In the genomic region with DNA sequence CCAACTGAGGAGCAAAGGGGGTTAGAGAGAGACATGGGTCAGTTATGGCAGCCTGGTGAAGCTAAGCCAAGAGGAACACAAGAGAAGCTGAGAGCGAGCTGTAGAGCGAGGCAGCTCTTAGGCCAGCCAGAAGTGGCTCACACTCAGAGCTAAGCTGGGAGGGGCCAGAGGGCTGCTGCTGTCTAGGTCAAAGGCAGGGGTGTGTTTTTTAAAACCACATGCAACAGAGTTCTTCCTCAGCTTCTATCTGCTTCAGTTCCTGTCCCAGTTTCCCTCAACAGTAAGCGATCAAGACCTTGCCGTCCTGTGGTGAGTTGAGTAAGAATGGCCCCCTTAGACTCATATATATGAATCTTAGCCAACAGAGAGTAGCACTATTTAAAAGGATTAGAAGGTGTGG, we compare ENCODE assay signal across 21 mouse cellular contexts. TPM values are rescaled to one million over a fixed set of nuclear protein-coding genes. Genes with fewer than 3 reads are reported as not detected.
A peak's percentile ranks its signal among the peaks of the same experiment; 100 is the strongest.
DNase-seq lines count a peak whose midpoint lies in the region; ATAC-seq and TF ChIP-seq lines count a peak whose summit lies in the region.
"Had no signal": no experiment of that assay in that cellular context is flagged by ENCODE, and none has a peak within 500 bp of the region (broad histone marks: within the 10 kb centered on the region; RNA-seq: fewer than 3 reads in every experiment).

No protein-coding gene starts in this region.

- no peak for TF ChIP-seq CTCF in hindbrain, postnatal 0 days (IDR thresholded peaks at IDR 0.05; ENCODE audit: low read depth)
- no peak for TF ChIP-seq CTCF in kidney, adult 2 months (conservative IDR thresholded peaks at IDR 0.05; ENCODE audit: insufficient read depth, insufficient read length, low read depth, low read length)

- WGBS in hindbrain, postnatal 0 days = 97% methylated on average over 4 of the region's 4 CpGs
- 94% methylated on average over 4 of the region's 4 CpGs for WGBS in kidney, adult 2 months

- DNase-seq in CD4-positive helper T cell, adult 2 months (ENCODE audit: low read depth, low spot score) = peak; percentile 49
- DNase-seq in ES-E14 (ENCODE audit: low read depth, low spot score) = no peak
- DNase-seq in thymus, postnatal 14 days = peak; percentile 81
- DNase-seq in cerebellum, adult 8-10 months = no peak
- DNase-seq in hindbrain, postnatal 0 days (ENCODE audit: low spot score) = no peak
- DNase-seq in kidney, adult 2 months = no peak
- DNase-seq: cerebellum, postnatal 36 days; lung, adult 18-20 months; midbrain, embryonic 14.5 days; right cerebral cortex, adult 18-20 months had no signal

- H3K4me1 ChIP-seq in ES-E14 (ENCODE audit: control insufficient read depth in 2 of 2, insufficient read depth in 2 of 2, low read length in 2 of 2, poor library complexity in 1 of 2) = peaks cover 0 to 15% of the 10 kb centered on the region in 2 experiments; a peak in 2 of 4 replicates
- no peaks in the 10 kb centered on the region for H3K4me1 ChIP-seq in hindbrain, postnatal 0 days (ENCODE audit: insufficient read depth, low read length)
- H3K4me1 ChIP-seq in kidney, adult 2 months (ENCODE audit: control insufficient read depth, insufficient read depth, low read length) = no peaks in the 10 kb centered on the region
- H3K4me1 ChIP-seq: embryonic facial prominence, embryonic 12.5 days; forebrain, embryonic 15.5 days; heart, embryonic 13.5 days; kidney, embryonic 15.5 days; stomach, embryonic 15.5 days had no signal

- no peak overlapping the region for H3K4me2 ChIP-seq in hindbrain, postnatal 0 days (ENCODE audit: low read depth, low read length)
- H3K4me2 ChIP-seq: embryonic facial prominence, embryonic 12.5 days; forebrain, embryonic 15.5 days; heart, embryonic 13.5 days; kidney, embryonic 15.5 days; stomach, embryonic 15.5 days had no signal

- in situ Hi-C loops in ES-E14 (cut with MboI; ENCODE audit: low sequenced_read_pairs in 2 of 2, unreplicated experiment in 2 of 2) = no loop called here

- H3K9me3 ChIP-seq in ES-E14 (ENCODE audit: control insufficient read depth, insufficient read depth, low read depth, low read length) = no peaks in the 10 kb centered on the region
- H3K9me3 ChIP-seq in hindbrain, postnatal 0 days (ENCODE audit: low read length) = no peaks in the 10 kb centered on the region
- H3K9me3 ChIP-seq: embryonic facial prominence, embryonic 12.5 days; forebrain, embryonic 15.5 days; heart, embryonic 13.5 days; kidney, embryonic 15.5 days; stomach, embryonic 15.5 days had no signal

- no peak overlapping the region for H3K27ac ChIP-seq in ES-E14 (ENCODE audit: insufficient read depth, low read depth, low read length, poor library complexity, severe bottlenecking)
- H3K27ac ChIP-seq in hindbrain, postnatal 0 days = no peak overlapping the region
- no peak overlapping the region for H3K27ac ChIP-seq in kidney, adult 2 months (ENCODE audit: insufficient read depth, low read depth, low read length)
- H3K27ac ChIP-seq: embryonic facial prominence, embryonic 12.5 days; forebrain, embryonic 15.5 days; heart, embryonic 13.5 days; kidney, embryonic 15.5 days; stomach, embryonic 15.5 days had no signal

- H3K36me3 ChIP-seq in ES-E14 (ENCODE audit: control insufficient read depth, insufficient read depth, low read length, poor library complexity, severe bottlenecking) = peaks cover 41% of the 10 kb centered on the region
- peaks cover 61% of the 10 kb centered on the region for H3K36me3 ChIP-seq in hindbrain, postnatal 0 days (ENCODE audit: insufficient read depth, low read length)
- peaks cover 6% of the 10 kb centered on the region; the same call in 1 of the 2 replicates for H3K36me3 ChIP-seq in kidney, adult 2 months (ENCODE audit: control insufficient read depth, insufficient read depth, low read length)

- peak overlapping the region; percentile 25 to 60 for H3K4me3 ChIP-seq in ES-E14 (ENCODE audit: insufficient read depth in 1 of 2, low read depth in 1 of 2, low read length in 2 of 2, poor library complexity in 1 of 2, severe bottlenecking in 1 of 2)
- no peak overlapping the region for H3K4me3 ChIP-seq in hindbrain, postnatal 0 days (ENCODE audit: low read length)
- no peak overlapping the region for H3K4me3 ChIP-seq in kidney, adult 2 months (ENCODE audit: insufficient read depth, low read depth, low read length)
- H3K4me3 ChIP-seq: embryonic facial prominence, embryonic 12.5 days; forebrain, embryonic 15.5 days; heart, embryonic 13.5 days; kidney, embryonic 15.5 days; stomach, embryonic 15.5 days had no signal

- no peak for TF ChIP-seq POLR2A in kidney, adult 2 months (IDR thresholded peaks at IDR 0.05; ENCODE audit: low read depth, low read length)

- H3K27me3 ChIP-seq in hindbrain, postnatal 0 days (ENCODE audit: insufficient read depth, low read length) = no peaks in the 10 kb centered on the region
- H3K27me3 ChIP-seq in kidney, adult 2 months (replicated peaks; ENCODE audit: control insufficient read depth, insufficient read depth, low read length) = no peaks in the 10 kb centered on the region
- H3K27me3 ChIP-seq: CH12.LX; embryonic facial prominence, embryonic 12.5 days; forebrain, embryonic 15.5 days; heart, embryonic 13.5 days; kidney, embryonic 15.5 days; stomach, embryonic 15.5 days had no signal

- peak; percentile 38 for ATAC-seq in inflammation-experienced regulatory T-cells, adult 6 months
- ATAC-seq in hindbrain, postnatal 0 days = no peak
- ATAC-seq: forebrain, embryonic 15.5 days had no signal

- peak overlapping the region; percentile 6; the same call in 1 of the 2 replicates for H3K9ac ChIP-seq in ES-E14 (ENCODE audit: insufficient read depth, low read depth, low read length, poor library complexity, severe bottlenecking)
- no peak overlapping the region for H3K9ac ChIP-seq in hindbrain, postnatal 0 days (replicated peaks; ENCODE audit: low read length)
- H3K9ac ChIP-seq: embryonic facial prominence, embryonic 12.5 days; forebrain, embryonic 15.5 days; heart, embryonic 13.5 days; kidney, embryonic 15.5 days; stomach, embryonic 15.5 days had no signal

TF ChIP-seq in ES-E14, 5 proteins besides CTCF, POLR2A, EP300 and RAD21:
- TF ChIP-seq MAFK (IDR thresholded peaks at IDR 0.05; ENCODE audit: insufficient read depth, low read depth, low read length) = no peak
- TF ChIP-seq HCFC1 (IDR thresholded peaks at IDR 0.05; ENCODE audit: borderline replicate concordance, insufficient read depth, low read length) = no peak
- no peak for TF ChIP-seq ZC3H11A (IDR thresholded peaks at IDR 0.05; ENCODE audit: borderline replicate concordance, low read depth, low read length)
- TF ChIP-seq ZNF384 (IDR thresholded peaks at IDR 0.05; ENCODE audit: low read depth, low read length) = no peak
- no peak for TF ChIP-seq CHD2 (IDR thresholded peaks at IDR 0.05; ENCODE audit: low read depth, low read length)

RNA-seq across cellular contexts. Expression of a gene that starts 27.0 kb away (rescaled TPM):
- total RNA-seq in ES-E14 (2012; rRNA removed) = 73.0 and 73.4 TPM in 2 replicates
- polyA plus RNA-seq in inflammation-experienced regulatory T-cells, adult 6 months (2017; shearing (Covaris generic)) = 10 to 100 TPM; 21.2 to 24.4 (median 23.6) TPM
- total RNA-seq in hindbrain, postnatal 0 days (2014; rRNA removed) = 29.6 and 34.2 TPM in 2 replicates
- 45.3 and 48.0 TPM in 2 replicates for polyA plus RNA-seq in hindbrain, postnatal 0 days (2015; fragmentation: Nextera tagmentation; extraction: Ambion mirVana)
- polyA plus RNA-seq in kidney, adult 2 months (2012; rRNA removed) = 21.9 and 24.0 TPM in 2 replicates

RNA-seq across cellular contexts. Expression of a gene that starts 48.9 kb away (rescaled TPM):
- total RNA-seq in ES-E14 (2012; rRNA removed) = 132 and 141 TPM in 2 replicates
- under 1 TPM in 1 of 3 experiments, not detected in 2; 0.04 TPM for polyA plus RNA-seq in inflammation-experienced regulatory T-cells, adult 6 months (2017; shearing (Covaris generic))
- total RNA-seq in hindbrain, postnatal 0 days (2014; rRNA removed) = 0.10 and 0.25 TPM in 2 replicates
- polyA plus RNA-seq in hindbrain, postnatal 0 days (2015; fragmentation: Nextera tagmentation; extraction: Ambion mirVana) = 0.20 and 0.24 TPM in 2 replicates
- 0.01 and 0.05 TPM in 2 replicates for polyA plus RNA-seq in kidney, adult 2 months (2012; rRNA removed)
- total RNA-seq: hematopoietic stem cell, adult 5-6 weeks; liver, adult 2 months had no signal
- polyA plus RNA-seq: gonadal fat pad, adult 2 months; liver, adult 2 months; small intestine, adult 2 months had no signal

Comparison
In these comparisons a context has a peak if more than half of its experiments do, and no peak if none do; other contexts are left out.
1. DNase-seq: peak in CD4-positive helper T cell, adult 2 months (single experiment) and thymus, postnatal 14 days (single experiment); none in ES-E14 (single experiment), cerebellum, adult 8-10 months (single experiment), hindbrain, postnatal 0 days (single experiment) and kidney, adult 2 months (single experiment).
2. H3K4me3 ChIP-seq: peak in ES-E14 (2 of 2); none in hindbrain, postnatal 0 days (single experiment) and kidney, adult 2 months (single experiment).